Mouse (Mus musculus) midbrain, postnatal 0 days (tissue): Measurements from ENCODE around the gene Cox7a2l. TPM values are rescaled to one million over a fixed set of nuclear protein-coding genes. Genes with fewer than 3 reads are reported as not detected.

ENCODE experiments used
- ATAC-seq: fragments of 200-750 bp; cut with Nextera tagmentation; 2 replicates; pipeline ENCODE4 v1.8.0; 2017; ENCODE audit warnings: moderate number of reproducible peaks, mild to moderate bottlenecking, moderate TSS enrichment, moderate library complexity; ENCODE audit not compliant: low FRiP score
- DNase-seq: peaks from one replicate; pipeline ENCODE4 v3.0.0-alpha.2; 2015; ENCODE audit warnings: low spot score
- H3K27ac ChIP-seq: fragments of 300-500 bp; sonication (generic); 2 replicates; pipeline ENCODE4 v1.5.1; 2014; ENCODE audit warnings: low read depth, mild to moderate bottlenecking, low read length, mixed read lengths
- H3K27me3 ChIP-seq: fragments of 300-500 bp; sonication (generic); 2 replicates; pipeline ENCODE4 v1.6.1; 2014; ENCODE audit warnings: low read length, control low read depth, mixed read lengths; ENCODE audit not compliant: insufficient read depth
- H3K36me3 ChIP-seq: fragments of 300-500 bp; sonication (generic); 2 replicates; pipeline ENCODE4 v1.6.1; 2014; ENCODE audit warnings: low read length, control low read depth, mixed read lengths; ENCODE audit not compliant: insufficient read depth
- H3K4me1 ChIP-seq: fragments of 300-500 bp; sonication (generic); 2 replicates; pipeline ENCODE4 v1.6.1; 2014; ENCODE audit warnings: mild to moderate bottlenecking, control low read depth, antibody characterized with exemption, low read length, mixed read lengths; ENCODE audit not compliant: insufficient read depth
- H3K4me2 ChIP-seq: fragments of 300-500 bp; sonication (generic); 2 replicates; pipeline ENCODE4 v1.6.1; 2014; ENCODE audit warnings: low read depth, mild to moderate bottlenecking, low read length, mixed read lengths; ENCODE audit not compliant: poor library complexity, severe bottlenecking
- H3K4me3 ChIP-seq: fragments of 300-500 bp; sonication (generic); 2 replicates; pipeline ENCODE4 v1.5.1; 2014; ENCODE audit warnings: low read depth, mild to moderate bottlenecking, low read length, moderate library complexity
- H3K9ac ChIP-seq: fragments of 300-500 bp; sonication (generic); replicated peaks from 2 replicates; pipeline ENCODE4 v1.6.1; 2014; ENCODE audit warnings: mild to moderate bottlenecking, low read length, moderate library complexity, mixed read lengths; ENCODE audit not compliant: poor library complexity, severe bottlenecking
- H3K9me3 ChIP-seq: fragments of 300-500 bp; sonication (generic); 2 replicates; pipeline ENCODE4 v1.6.1; 2016; ENCODE audit warnings: low read length, control low read depth
- CTCF ChIP-seq: IDR thresholded peaks from 2 replicates; pipeline ENCODE4 v1.5.1; 2016; ENCODE audit warnings: antibody characterized with exemption, mild to moderate bottlenecking
- WGBS: fragments of 180-500 bp; shearing (Covaris S2); extraction: QIAGEN DNeasy Blood & Tissue Kit; methylation state at CpG from one replicate; pipeline ENCODE4 v1.1.7; 2014; 5-methylcytosine and 5-hydroxymethylcytosine counted together
- polyA plus RNA-seq: library from polyadenylated mRNA; unstranded; fragments of >200 nt; fragmentation: Nextera tagmentation; extraction: Ambion mirVana; gene quantifications from 2 replicates; pipeline ENCODE4 v1.2.1, GENCODE M21; 2015
- total RNA-seq: library from RNA; depleted of rRNA; stranded (reverse); fragments of >200 nt; gene quantifications from 2 replicates; pipeline ENCODE4 v1.2.3, GENCODE M21; 2014

Gene Cox7a2l
- total and polyA plus RNA-seq, 2 experiments from 2014 or later: 228 to 498 TPM

- ATAC-seq: no peak
- H3K4me2 ChIP-seq: no peak overlapping the region
- TF ChIP-seq CTCF: no peak
- H3K9me3 ChIP-seq: no peaks in the 10 kb centered on the region
- H3K27me3 ChIP-seq: no peaks in the 10 kb centered on the region
- H3K4me1 ChIP-seq: no peaks in the 10 kb centered on the region
- no peak for DNase-seq
- H3K27ac ChIP-seq: no peak overlapping the region
- no peak overlapping the region for H3K4me3 ChIP-seq
- WGBS: 97% methylated on average over 7 of the region's 7 CpGs
- no peak overlapping the region for H3K9ac ChIP-seq
- H3K36me3 ChIP-seq: peaks cover 14% of the 10 kb centered on the region
These were observed 34.2 kb downstream of the Cox7a2l start for GRCm38 (mm10) chr17:83482817-83483536.

- no peak for TF ChIP-seq CTCF
- DNase-seq: no peak
- WGBS: 86% methylated on average over 7 of the region's 7 CpGs
- Histone ChIP-seq H3K27me3 (no peaks in the 10 kb centered on the region), H3K36me3 (peaks cover 26% of the 10 kb centered on the region), H3K27ac (no peak overlapping the region), H3K4me2 (no peak overlapping the region), H3K9me3 (no peaks in the 10 kb centered on the region), H3K4me1 (no peaks in the 10 kb centered on the region), H3K4me3 (no peak overlapping the region), H3K9ac (no peak overlapping the region)
- no peak for ATAC-seq
These were observed 35.6 kb downstream of the Cox7a2l start for GRCm38 (mm10) chr17:83481551-83481950.

DNA sequence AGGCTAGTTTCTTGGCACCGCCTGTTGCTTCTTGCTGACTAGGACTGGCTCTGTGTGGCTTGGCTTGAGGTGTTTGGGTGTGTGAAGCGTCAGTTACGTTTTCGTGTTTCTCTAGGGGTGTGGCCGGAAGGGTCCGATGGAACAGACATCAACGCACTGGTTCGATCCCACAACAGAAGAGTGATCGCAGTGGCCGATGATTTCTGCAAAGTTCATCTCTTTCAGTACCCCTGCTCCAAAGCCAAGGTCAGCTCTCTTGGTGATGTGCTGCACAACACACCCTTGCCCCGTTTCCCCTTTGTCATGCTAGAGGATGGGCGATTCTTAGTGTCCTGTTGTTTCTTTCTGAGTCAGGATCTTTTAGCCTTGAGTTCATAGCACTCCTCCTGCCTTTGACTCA is 40.0 kb downstream of the Cox7a2l start:
- Histone ChIP-seq H3K4me3 (no peak overlapping the region), H3K9me3 (no peaks in the 10 kb centered on the region), H3K27me3 (no peaks in the 10 kb centered on the region), H3K4me2 (no peak overlapping the region), H3K27ac (no peak overlapping the region), H3K9ac (no peak overlapping the region), H3K4me1 (no peaks in the 10 kb centered on the region), H3K36me3 (peaks cover 45% of the 10 kb centered on the region)
- DNase-seq (no peak), ATAC-seq (no peak)
- 96% methylated on average over 12 of the region's 12 CpGs for WGBS
- no peak for TF ChIP-seq CTCF

- TF ChIP-seq CTCF: no peak
- Histone ChIP-seq H3K4me2 (no peak overlapping the region), H3K4me1 (no peaks in the 10 kb centered on the region), H3K27ac (no peak overlapping the region), H3K27me3 (no peaks in the 10 kb centered on the region), H3K9ac (no peak overlapping the region), H3K4me3 (no peak overlapping the region), H3K9me3 (no peaks in the 10 kb centered on the region), H3K36me3 (peaks cover 24% of the 10 kb centered on the region)
- no peak for DNase-seq
- no peak for ATAC-seq
- WGBS: 72% methylated on average over 2 of the region's 2 CpGs
These were observed 47.5 kb downstream of the Cox7a2l start for GRCm38 (mm10) chr17:83469586-83469985.

DNA sequence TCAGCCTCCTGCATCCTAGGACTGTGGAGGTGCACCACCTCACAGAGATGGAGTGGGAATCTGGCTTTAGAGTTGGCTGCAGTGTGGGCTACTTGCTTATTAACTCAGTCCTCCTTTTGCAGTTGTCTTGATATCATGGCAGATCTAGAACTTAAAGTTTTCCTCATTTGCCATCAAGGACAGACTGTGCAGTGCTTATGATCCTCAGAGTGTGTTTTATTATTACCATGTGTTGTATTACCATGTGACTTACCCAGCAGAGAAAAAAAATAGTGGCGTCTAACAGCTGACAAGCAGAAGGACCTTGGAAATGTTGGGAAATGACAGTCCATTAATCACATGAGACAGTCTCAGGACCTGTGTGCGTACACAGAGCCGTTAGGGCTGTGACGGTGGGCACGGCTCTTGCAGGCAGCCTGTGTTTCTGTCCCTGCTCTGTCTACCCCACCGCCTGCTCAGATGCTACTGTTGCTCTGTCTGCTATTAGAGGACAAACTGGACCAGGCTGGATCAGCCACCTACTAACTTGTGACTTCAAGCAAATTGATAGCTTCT is 50.4 kb downstream of the Cox7a2l start:
- Histone ChIP-seq H3K27me3 (no peaks in the 10 kb centered on the region), H3K4me1 (no peaks in the 10 kb centered on the region), H3K9me3 (no peaks in the 10 kb centered on the region), H3K36me3 (peaks cover 24% of the 10 kb centered on the region), H3K27ac (no peak overlapping the region), H3K4me3 (no peak overlapping the region), H3K4me2 (no peak overlapping the region), H3K9ac (no peak overlapping the region)
- DNase-seq (no peak), ATAC-seq (no peak)
- no peak for TF ChIP-seq CTCF
- WGBS: 79% methylated on average over 6 of the region's 6 CpGs

- Histone ChIP-seq H3K9ac (no peak overlapping the region), H3K27ac (no peak overlapping the region), H3K36me3 (peaks cover 29% of the 10 kb centered on the region), H3K27me3 (no peaks in the 10 kb centered on the region), H3K4me3 (no peak overlapping the region), H3K4me1 (no peaks in the 10 kb centered on the region), H3K4me2 (no peak overlapping the region), H3K9me3 (no peaks in the 10 kb centered on the region)
- WGBS: 90% methylated on average over 5 of the region's 5 CpGs
- TF ChIP-seq CTCF: no peak
- ATAC-seq (no peak), DNase-seq (no peak)
These were observed 51.2 kb downstream of the Cox7a2l start for GRCm38 (mm10) chr17:83465969-83466368.
